Mouse (Mus musculus) kidney, postnatal 4 days (tissue): ENCODE results near the gene Inpp5a.

Source experiments
- DNase-seq, 2 experiments: peaks; one replicate each; pipeline ENCODE4 v3.0.0; 2021; ENCODE audit warnings: mixed read lengths in 2 of 2

The Inpp5a gene

DNA sequence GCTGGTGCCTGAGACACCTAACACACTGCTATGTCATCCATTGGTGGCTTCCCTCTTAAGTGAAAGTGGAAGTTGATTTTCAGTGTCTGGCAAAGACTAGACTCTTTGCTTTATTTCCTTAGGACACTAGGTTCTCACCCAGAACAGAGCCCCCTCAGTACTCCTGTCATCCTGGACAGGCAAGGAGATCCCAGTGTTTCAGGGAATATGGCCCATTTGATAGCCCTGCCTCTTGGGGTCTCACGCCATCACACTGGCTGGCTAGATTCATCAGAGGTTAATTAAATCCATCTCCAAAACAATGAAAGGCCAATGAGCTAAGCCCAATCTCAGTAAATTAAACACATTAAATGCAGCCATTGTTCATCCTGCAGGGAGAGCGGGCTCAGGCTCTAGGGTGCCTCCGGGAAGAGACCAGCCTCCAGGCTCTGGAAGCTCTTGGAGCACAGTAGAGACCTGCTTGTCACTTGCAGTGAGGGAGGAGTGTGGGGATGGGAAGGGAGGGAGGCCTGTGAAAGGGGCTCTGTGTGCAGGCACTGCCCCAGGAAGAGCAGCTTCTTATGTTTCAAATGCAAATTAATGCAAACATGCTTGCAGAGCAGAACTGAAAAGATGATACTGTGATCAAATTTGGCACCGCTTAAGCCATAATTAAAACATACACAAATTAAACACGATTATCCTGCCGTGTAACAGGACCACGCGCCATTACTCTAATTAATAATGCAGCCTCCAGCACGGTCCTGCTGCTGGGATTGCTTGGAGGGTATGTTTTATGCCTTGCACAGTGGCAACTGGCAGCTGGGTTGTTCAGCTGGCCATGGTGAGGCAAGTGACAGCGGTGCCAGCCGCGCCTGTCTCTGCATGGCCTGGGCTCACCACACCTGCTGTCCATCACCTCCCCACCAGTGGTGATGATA is 156.1 kb downstream of the Inpp5a start:
- no peak for DNase-seq

DNA sequence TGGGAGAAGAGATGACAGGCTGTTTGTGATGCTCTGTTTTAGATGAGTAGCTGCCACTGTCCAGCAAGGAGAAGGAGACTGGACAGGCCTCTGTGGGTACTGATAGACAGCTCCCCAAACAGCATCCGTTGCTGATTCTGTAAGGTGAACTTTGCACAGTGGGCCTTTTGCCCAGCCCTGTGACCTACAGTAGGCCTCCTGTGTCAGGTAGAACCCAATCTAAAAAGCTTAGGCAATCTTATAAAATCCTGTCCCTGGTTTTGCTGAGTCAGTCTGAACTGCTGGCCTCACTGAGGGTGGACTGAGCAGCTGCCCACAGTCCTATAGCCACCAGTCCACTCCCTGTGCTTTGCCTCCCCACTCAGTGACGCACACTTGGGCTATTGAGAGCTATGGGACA is 158.4 kb downstream of the Inpp5a start:
- peak in 1 of 2 experiments; percentile 43 for DNase-seq

DNA sequence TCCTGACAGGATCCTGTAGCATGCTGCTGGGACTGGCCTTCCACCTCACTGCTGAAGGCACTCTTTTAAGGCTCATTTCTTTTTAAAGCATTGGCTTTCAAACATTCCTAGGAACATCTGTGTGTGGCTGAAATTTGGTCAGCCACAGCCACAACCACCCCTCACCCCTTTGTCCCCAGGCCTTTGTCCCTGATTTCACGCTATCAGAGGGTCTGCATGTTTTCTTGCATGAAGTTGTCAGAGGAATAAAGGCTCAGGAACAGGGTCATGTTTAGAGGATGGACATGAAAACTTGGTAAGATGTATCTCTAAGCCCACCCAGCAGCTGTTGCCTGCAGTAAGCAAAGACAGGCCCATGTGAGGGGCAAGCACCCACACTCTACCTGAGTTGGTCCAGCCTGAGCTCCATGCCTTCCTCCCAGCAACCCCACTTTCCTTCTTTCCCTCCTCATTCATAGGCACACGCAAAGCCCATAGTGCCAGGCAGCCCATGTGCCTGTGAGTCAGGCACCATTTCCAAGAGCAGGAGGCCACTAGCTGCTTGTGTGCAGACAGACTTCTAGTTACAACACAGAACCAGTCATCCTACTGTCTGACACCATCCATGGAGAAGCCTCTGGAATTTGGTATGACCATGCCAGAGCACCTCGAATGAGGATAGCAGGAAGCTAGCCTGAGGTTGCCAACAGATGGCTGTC is 161.3 kb downstream of the Inpp5a start:
- no peak for DNase-seq

DNA sequence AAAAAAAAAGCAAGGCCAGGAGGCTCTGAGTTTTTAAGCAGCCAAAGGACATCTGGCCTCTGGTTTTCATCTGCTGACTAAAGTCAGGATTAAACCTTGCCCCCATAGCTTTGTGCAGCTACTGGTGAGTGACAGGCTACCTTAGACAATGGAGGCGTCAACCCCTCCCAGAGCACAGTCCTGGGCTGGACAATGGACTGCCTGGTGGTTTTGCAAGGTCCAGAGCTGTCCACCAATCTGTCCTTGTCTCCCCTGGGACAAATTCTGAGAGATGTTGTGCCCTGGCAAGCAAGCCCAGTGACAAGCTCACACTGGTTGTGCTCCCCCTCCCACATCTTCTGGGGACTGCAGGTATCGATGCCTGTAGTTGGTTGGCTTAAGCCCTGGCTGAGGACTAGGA is 162.6 kb downstream of the Inpp5a start:
- DNase-seq: no peak

DNA sequence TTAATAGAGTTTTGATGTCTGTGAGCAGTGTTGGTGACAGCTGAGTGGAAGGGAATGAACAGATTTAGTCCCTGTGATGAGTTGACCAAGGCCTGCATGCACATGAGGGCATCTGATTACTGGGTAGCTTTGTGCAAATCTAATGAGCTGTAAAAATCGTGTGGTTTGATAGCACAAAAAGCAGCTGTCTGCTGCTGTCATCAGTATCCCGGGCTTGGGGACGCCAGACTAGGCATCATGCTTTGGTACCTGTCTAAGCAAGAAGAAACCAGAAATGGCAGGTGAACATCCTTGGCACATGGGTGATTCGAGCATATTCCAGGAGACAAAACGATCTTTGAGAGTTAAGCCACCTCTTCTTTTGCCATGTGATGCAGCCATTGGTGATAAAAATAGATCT is 167.4 kb downstream of the Inpp5a start:
- DNase-seq: no peak

DNA sequence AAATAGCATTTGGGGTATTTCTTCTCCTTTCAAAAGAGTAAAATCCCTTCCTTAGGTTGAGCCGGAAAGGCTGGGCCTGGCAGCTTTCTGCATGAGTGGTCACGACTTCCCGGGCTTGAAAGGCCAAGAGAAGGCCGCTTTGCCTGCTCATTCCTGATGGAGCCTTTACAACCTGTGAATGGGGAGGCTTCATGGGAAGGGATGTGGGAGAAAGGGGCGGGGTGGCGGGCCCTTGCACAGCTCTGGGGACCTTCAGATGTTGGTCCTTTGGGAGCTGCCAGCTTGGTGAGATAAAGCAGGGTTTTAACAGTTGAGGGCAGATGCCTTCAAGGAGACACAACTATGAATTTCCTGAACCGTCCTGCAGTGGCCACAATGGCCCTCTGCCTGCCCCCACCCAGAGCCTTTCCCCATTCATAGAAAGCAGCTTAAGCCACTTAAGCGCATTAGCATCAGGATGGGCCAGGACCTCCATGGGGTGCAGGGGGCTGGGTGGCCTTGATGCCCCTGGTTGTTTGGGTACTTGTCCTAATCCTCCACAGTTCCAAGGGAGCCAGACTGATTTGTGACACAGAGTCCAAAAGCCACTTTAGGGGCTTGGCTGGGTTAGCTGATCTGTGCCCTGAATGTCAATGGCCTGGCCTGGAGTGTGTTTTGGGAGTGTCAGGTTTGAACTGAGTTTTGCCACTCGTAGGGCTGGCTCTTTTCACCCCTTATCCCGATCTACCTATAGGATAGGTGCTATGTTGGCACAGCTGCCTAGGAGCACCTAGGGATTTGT is 168.0 kb downstream of the Inpp5a start:
- peak in 1 of 2 experiments; percentile 32 for DNase-seq

DNA sequence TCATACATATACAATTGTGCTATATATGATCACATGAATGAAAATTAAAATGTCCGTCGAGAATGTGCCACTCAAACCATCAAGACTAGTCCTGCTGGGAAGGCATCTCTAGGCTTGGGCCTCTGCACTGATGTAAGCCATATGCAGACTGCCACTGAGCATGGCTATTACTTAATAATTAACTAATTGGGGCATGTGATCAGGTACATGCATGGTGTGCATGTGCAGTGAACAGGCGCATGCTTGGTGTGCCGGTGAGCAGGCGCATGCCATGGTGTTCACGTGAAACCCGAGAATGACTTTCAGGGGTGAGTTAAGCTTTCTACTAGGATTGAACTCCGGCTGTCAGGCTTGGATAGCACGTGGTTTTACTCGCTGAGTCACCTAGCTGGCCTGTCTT is 170.8 kb downstream of the Inpp5a start:
- peak in 1 of 2 experiments; percentile 49 for DNase-seq

DNA sequence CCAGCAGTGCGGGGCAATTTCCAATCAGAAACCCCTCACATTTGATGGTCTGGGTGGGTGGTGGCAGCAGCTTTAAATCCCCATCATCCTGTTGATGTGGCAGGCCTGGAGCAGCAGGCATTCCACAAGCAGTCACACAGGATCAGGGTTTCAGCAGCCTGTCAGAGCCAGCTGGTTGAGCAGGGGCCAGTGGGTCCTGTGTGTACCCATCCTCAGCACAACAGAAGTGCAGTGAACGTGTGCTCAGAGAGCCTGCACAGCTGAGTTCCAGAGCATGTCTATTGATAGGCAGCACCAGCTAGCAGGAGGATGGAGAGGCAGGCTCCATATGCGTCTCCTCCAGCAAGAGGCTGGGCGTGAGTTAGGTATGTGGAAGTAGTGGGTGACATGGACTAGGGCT is 174.5 kb downstream of the Inpp5a start:
- no peak for DNase-seq

DNA sequence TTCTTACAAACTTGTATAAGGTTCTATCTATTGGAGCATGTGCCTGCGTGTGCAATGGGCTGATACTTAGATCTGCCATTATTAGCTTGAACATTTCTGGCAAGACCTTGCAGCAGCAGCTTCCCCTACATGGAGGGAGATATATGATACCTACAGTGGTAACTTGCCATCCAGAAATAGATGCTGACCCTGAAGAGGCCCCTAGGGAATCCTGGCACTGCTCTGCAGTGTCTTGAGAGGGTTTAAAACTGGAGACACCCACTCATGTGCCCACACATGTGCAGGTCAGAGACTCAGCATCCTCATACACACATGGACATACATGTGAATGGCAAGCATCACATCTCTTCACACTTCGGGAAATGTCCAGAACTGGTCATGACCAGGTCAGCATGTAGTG is 175.3 kb downstream of the Inpp5a start:
- no peak for DNase-seq

DNA sequence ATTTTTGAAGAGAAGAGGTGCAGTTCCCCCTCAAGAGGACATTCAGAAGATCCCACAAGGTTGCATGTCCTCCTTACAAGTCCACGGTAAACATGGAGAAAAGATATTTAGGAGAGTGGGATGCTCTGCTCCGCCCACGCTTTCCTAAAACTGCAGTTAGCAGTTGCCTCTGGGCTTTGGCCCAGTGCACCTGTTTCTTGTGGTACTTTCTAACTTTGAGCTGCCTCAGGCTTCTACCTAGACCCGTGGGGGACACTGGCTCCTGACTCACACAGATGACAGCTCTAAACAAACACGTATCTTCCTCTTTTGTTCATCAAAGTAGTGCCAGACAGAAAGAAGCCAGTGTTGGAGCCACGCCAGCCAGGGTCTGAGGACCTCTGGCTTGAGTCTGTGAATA is 177.1 kb downstream of the Inpp5a start:
- DNase-seq: no peak

DNA sequence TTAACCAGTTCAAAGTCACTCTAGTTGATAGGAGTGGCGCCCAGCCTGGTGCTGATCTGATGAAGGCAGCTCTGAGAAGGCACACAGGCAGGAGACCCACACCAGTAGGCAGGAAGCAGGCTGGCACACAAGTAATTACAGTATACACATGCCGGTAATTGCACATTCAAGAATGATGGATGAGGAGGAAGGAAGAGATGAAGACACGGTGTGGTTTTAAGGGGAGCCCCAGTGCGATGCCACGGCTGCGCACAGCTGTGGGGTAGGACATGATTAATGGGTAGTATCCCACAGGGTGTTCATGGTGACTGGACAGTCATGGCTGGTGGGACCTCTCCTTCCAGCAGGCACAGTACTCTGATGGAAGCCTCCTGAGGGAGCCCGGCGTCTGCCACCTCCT is 177.6 kb downstream of the Inpp5a start:
- no peak for DNase-seq

DNA sequence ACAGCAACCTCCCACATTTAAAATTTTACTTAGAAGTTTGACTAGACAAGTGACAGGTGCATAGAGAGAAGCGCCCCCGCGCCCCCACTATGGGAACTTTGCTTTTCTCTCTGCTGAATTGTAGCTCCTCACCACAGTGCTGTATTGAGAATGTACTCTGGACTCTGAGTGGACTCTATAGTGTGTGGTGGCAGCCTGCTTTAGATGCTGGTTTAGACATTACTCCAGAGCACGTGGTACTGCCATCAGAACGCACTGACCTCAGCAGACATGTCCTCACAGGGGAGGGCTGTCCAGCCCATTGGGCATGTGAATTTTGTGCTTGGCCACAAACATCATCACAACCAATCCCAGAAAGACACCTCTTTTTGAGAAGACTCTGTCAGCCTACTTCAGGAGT is 181.9 kb downstream of the Inpp5a start:
- DNase-seq: peak in 1 of 2 experiments; percentile 27

DNA sequence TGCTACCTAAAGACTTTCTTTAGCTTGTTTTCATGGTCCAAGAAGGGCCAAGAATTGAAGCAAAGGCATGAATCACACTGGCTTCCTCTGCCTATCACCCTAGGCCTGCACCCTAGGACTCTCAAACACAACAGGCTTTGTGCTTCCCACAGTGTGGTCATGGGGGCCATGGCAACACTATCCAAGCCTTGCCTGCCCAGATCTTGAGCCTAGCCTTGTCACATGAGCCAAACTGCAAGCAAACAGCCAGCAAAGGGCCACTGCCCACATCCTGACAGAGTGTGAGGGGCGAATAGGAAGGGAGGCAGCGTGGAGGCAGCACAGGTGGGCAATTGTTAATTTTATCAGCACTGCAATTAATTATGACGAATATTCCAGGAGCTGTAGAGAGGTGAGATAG is 183.8 kb downstream of the Inpp5a start:
- DNase-seq: no peak

DNA sequence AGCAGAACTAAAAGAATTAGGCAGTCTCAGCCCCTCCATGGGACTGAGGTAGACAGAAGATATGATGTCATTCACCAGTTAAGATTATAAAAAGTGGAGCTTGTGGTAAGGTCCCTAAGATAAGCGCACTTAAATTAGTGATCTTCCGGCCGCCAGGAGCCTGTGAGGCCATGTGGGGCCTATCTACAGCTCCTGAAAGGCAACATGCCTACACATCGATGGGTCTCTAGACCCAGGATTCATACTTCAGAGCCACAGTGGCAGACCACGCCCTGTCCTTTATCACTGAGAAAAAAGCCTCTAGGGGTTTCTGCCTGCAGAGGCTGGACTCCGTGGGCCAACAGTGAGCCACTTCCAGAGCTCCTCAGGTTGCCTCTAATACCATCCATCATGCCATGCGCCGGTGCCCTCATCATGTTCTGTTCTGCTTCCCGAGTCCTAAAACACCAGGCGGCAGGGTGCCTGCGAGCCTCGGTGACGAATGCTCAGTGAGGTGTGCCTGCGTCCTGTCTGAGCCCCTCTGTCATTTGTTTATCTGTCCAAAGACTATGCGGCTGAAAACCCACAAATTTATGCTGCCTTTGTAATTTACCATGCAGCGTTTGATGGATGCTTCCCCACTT is 187.3 kb downstream of the Inpp5a start:
- DNase-seq: peak in 1 of 2 experiments; percentile 34

DNA sequence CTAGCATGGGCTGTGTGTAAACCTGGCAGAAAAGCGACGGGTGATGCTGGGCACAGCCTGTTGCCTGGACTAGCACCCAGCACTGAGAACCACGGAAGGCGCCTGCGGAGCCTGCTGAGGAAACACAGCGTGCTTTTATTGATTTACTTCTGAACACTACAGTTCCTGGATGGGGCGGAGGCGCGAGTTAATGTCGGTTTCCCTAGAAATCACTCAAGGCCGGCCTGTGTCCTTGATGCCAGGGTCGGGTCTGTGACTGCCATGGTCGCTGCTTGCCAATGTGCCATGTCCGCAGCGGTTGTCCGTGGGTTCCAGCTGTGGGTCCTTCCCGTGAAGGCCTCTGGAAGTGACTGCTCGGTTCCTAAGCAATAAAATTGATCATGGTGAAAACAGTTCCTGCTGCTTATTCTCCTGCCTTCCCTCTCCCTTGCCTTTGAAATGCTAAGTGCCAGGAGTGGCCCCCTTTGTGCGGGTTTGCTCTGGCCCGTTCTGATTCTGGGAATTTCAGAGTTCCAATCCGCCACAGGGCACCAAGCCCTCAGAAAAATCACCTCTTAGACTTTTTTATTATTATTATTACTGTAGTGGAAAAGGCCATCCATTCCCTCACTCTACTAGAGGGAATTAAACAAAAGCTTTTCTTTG is 190.5 kb downstream of the Inpp5a start:
- DNase-seq: no peak

DNA sequence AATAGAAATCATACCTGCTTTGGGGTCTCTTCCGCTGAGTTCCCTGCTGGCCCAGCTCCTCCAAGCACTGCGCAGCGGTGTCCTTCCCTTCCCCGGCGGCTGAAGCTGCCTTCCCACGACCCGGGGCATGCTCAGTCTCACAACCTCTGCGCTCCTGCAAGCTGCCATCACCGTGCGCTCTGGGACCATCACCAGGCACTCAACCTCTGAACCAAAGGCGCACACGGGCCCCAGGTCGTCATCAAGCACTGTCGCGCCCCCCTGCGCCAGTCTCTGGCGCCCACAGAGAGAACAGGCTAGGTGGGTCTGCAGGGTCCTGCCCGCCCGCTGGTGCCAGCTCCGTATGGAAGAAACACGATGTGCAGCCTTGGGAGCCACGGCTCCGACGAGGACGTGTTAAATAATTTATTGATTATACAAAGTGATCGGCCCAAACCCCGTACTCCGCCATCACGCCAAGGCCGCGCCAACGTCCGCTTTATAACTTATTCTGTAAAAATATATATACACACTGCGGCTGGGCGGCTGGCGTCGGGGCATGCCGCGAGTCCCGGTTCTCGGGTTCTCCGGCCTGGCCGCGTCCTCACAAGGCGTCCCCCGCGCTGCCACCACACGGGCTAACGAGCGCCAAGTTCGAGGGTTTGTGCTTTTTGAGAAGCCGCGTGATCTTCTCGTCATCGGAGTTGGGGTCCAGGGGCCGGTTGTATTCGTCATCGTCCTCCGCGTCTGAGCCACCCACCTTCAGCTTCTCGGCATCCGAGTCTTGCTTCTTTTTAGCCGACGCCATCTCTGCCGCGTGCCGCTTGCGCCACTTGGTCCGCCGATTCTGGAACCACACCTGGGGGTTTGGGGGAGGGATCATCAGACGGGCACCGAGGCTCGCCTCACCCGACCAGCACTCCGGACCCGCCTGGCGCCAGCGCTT is 192.2 kb downstream of the Inpp5a start:
- DNase-seq: peak; percentile 27 to 50

DNA sequence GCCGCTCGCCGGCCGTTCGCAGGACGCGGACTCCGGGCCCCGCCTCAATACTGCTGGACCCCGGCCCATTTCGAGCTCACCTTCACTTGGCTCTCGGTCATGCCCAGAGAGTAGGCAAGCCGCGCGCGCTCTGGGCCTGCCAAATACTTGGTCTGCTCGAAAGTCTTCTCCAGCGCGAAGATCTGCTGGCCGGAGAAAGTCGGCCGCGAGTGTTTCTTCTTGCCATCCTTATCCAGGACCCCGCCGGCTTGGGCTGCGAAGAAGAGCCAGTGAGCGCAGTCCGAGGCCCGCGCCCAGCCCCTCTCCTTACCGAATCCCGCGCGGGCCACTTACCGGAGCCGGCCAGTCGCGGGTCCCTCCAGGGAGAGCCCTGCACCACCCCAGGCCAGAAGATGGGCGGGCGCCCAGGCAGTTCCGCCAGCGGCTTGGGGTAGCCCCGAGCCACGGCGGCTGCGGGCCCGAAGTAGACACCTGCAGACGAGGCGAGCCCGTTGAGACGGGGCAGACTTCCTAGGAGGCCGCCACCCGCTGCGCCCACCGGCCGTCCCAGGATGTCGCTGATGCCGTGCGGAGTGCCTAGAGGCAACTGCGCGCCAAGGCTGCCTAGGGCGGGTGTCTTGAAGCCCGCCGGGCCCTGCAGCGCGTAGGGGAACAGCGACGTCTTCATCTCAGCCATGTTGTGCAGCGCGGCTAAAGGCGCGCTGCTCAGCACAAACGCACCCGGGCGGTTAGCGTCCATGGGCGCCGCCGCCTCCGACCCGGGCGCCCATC is 193.1 kb downstream of the Inpp5a start:
- peak; percentile 41 to 60 for DNase-seq

DNA sequence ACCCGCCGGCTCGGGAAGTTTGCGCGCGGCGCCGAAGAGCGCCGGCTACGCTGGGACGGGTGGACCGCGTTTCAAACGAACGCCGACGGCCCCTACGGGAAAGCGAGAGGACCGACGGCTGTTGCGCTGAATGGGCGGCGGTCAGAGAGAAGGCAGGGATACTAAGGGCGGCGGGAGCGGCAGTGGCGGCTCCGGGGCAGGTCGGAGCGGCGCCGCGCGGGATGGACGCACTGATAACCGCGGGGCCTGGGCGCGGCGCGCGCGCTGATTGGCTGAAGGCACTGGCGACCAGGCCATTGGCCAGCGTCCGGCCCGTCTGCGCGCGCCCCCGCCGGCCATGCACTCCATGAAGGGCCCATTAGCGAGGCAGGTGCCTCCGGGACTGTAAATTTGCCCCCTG is 193.7 kb downstream of the Inpp5a start, which contains the start of gene Nkx6-2:
TSS of gene Nkx6-2 (minus strand) at position 203 of the 400 bp plus-strand sequence.
- peak; percentile 63 to 75 for DNase-seq

DNA sequence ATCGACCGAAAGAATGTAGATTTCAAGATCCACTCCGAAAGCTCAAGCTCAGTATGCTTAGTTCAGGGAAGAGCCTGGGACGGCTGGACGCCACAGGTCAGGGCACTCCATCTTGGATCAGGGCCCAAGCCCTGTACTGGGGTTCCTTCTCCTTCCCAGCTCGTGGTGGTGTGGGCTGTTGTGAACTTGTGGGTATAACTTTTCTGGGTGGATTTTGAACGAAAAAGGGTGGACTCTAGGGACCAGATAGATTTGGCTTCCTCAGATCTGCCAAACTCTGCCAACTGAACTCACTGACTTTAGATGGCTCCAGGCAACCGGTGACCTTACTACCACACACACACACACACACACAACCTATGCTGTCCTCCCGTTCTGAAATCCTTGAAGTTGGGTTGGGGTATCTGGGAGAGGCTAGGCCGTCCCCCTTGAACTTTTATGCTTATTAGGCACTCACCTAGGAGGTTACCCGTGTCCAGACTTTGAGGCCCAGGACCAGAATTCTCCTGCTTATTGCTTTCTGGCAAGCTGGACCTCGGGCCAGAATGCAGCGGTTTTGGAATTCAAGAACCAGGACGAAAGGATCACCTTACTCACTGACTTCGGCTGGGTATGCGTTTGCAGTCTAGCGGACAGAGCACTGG is 194.3 kb downstream of the Inpp5a start:
- peak; percentile 9 to 20 for DNase-seq
